Mouse (Mus musculus): ENCODE measurements around the gene Map2k2.
A peak's percentile ranks its signal among the peaks of the same experiment; 100 is the strongest.
"Not testable (repeated sequence)": the region's sequence is repeated elsewhere in the genome, so short reads cannot be mapped to it uniquely, and the experiment has no call there.

The Map2k2 gene

DNA sequence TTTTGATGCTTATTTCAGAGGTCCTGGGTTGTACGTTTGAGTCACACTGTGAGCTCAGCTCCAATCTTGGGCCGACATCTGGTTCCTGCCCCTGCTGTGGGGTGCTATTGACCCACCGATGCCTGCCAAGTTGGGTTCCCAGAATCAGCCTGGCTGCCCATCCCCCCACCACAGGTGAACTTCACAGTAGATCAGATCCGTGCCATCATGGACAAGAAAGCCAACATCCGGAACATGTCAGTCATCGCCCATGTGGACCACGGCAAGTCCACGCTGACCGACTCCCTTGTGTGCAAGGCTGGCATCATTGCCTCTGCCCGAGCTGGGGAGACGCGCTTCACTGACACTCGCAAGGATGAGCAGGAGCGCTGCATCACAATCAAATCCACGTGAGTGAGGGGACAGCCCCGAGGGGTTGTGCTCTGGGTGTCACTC is 71.8 kb downstream of the Map2k2 start:
- DNase-seq = peak; percentile 63

DNA sequence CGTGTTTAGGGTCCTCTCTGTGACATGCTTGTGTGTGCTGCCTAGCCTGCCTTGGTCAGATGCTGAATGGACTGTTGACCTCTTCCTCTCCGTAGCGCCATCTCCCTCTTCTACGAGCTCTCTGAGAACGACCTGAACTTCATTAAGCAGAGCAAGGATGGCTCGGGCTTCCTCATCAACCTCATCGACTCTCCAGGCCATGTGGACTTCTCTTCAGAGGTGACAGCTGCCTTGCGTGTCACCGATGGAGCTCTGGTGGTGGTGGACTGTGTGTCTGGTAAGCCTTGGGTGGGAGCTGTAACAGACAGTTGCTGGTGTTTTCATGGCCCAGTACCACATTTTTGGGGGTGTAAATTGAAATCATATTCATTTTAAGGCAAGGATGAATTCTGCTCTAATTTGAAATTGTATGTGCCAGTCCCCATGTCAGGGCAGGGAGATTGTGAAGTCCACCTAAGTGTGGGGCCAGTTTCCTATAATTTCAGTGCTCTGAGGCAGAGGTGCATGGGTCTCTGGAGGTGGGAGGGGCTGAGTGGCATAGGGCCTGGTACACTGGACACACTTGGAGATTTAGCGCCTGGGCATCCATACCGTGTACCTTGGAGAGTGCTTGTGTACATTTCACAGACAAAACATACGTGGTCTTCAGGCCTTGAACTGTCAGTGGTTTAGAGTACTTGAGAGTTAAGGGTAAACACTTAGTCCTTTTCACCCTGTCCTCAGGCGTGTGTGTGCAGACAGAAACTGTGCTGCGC is 72.4 kb downstream of the Map2k2 start:
- DNase-seq = no peak

DNA sequence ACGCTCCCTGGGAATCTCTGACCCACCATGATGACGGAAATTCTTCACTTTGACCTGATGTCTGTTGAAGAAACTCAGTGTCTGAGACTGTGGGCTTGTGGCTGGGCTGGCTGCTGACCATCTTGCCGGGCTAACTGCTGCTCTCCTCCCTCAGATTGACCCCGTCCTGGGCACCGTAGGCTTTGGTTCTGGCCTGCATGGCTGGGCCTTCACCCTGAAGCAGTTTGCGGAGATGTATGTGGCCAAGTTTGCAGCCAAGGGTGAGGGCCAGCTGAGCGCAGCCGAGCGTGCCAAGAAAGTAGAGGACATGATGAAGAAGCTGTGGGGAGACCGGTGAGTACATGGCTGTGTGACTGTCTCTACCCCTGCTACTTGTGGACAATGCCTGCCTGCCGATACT is 73.2 kb downstream of the Map2k2 start:
- no peak for DNase-seq

DNA sequence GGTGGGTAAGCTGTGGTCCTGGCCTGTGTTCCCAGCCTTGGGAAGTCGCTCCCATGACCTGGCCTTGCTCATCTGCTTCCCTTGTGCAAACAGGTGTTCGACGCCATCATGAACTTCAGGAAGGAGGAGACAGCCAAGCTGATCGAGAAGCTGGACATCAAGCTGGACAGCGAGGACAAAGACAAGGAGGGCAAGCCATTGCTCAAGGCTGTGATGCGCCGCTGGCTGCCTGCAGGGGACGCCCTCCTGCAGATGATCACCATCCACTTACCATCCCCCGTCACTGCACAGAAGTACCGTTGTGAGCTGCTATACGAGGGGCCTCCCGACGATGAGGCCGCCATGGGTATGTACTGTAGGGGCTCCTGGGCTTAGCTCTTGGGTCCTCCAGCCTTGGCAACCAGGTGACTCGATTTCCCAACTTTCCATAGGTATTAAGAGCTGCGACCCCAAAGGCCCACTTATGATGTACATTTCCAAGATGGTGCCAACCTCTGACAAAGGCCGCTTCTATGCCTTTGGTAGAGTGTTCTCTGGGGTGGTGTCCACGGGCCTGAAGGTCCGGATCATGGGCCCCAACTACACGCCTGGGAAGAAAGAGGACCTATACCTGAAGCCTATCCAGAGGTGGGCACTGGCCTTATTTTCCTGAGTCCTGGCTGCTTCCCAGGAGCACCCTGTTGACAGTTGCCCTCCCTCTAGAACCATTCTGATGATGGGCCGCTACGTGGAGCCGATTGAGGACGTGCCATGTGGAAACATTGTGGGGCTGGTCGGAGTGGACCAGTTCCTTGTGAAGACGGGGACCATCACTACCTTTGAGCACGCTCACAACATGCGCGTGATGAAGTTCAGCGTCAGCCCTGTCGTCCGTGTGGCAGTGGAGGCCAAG is 74.0 kb downstream of the Map2k2 start:
- DNase-seq = no peak

DNA sequence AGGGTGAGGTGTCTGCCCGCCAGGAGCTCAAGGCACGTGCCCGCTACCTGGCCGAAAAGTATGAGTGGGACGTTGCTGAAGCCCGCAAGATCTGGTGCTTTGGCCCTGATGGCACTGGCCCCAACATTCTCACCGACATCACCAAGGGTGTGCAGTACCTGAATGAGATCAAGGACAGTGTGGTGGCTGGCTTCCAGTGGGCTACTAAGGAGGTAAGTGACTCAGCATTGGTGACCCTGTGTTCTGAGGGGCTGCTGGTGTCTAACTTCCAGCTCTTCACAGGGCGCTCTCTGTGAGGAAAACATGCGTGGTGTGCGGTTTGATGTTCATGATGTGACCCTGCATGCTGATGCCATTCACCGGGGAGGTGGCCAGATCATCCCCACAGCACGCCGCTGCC is 75.2 kb downstream of the Map2k2 start:
- DNase-seq = no peak

DNA sequence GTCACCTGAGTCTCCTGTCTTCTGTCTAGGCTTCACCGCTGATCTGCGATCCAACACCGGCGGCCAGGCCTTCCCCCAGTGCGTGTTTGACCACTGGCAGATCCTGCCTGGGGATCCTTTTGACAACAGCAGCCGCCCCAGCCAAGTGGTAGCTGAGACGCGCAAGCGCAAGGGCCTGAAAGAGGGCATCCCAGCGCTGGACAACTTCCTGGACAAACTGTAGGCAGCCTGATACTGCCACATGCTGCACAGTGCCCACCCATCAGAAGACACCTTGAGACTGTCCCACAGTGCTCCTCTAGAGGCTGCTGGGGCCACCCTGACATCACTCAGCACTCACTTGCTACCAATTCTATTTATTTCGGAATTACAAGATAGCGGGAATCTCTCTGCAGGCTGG is 76.1 kb downstream of the Map2k2 start:
- not testable (repeated sequence) for DNase-seq

DNA sequence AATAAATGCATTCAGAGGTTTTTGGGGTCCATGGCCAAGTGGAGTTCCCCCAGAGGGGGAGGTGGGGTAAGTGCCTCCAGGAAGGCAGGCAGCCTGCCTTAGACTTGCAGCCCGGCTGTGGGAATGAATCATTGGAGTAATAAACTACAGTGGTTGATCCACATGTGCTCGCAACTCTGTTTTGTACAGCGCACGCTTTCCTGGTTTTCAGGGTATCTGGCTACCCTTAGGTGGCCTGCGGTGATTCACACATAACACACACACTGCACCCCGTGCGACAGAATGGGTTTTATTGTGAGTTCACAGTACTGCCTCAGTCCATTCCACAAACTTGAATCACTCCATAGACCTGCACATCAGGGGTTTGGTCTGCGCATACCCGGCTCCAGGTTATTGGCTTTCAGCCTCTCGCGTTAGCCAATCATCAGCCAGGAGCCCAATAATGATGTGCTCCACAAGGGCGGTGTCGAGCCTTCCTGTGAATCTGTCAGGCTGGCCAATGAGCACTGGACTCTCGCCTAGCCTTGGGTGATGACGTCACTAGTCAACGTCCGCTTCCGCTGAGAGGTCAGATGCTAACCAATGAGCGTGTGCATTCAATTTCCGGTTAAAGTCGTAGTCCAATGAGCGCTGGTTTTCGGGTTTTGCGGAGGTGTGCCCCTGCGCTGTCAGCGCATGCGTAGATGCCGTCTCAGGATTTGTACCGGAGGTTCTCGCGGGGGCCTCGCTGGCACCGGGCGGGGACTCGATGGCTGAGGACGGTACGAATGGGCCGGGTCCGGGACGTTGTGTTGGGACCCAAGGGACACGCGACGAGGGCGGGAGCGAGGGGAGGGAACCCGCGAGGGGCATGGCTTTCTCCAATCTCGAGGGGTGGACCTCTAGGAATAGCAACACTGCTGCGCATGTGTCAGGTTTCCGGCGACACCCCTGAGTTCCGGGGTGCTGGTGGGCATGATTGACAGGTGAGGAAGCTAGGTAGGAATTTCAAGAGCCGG is 76.9 kb downstream of the Map2k2 start, which contains the start of gene Dapk3:
Gene Dapk3 (plus strand): TSS at position 670 of the 998 bp plus-strand sequence.
- DNase-seq = peak; percentile 96
